Mouse (Mus musculus): ENCODE data around the gene Mtmr3. TPM values are rescaled to one million over a fixed set of nuclear protein-coding genes. Genes with fewer than 3 reads are reported as not detected.

Mtmr3 gene
- total and polyA plus RNA-seq, 3 experiments: 29.1 to 31.9 TPM; not detected in 1

- TF ChIP-seq E2F4 (IDR thresholded peaks at IDR 0.05; ENCODE audit: borderline replicate concordance, low read depth, low read length) (no peak), HCFC1 (IDR thresholded peaks at IDR 0.05; ENCODE audit: low read depth, low read length) (0 out of 2 replicates have a peak, but pooled peaks have one; percentile 45)
These were observed 51.6 kb downstream of the Mtmr3 start (continued) for GRCm38 (mm10) chr11:4543040-4543551.

GRCm38 (mm10) chr11:4536645-4537044, 58.0 kb downstream of the Mtmr3 start:
- H3K4me1 ChIP-seq (ENCODE audit: control insufficient read depth in 1 of 2, insufficient read depth in 2 of 2, low read length in 2 of 2): peaks cover 0 to 2% of the 10 kb centered on the region in 2 experiments; a peak in 2 of 4 replicates
- H3K4me3 ChIP-seq (ENCODE audit: control insufficient read depth in 1 of 2, insufficient read depth in 1 of 2, low read depth in 2 of 2, low read length in 2 of 2): no peak overlapping the region
- H3K36me3 ChIP-seq (ENCODE audit: control insufficient read depth in 1 of 2, insufficient read depth in 2 of 2, low read length in 2 of 2): peaks cover under 1 to 8% of the 10 kb centered on the region in 2 experiments; a peak in 3 of 4 replicates
- no peaks in the 10 kb centered on the region for H3K9me3 ChIP-seq (replicated peaks; ENCODE audit: insufficient read depth, low read length)
- H3K27ac ChIP-seq (ENCODE audit: control insufficient read depth, low read depth, low read length): no peak overlapping the region
- DNase-seq (ENCODE audit: low read depth, low spot score): no peak
- H3K79me2 ChIP-seq (ENCODE audit: control insufficient read depth, insufficient read depth, low read length, poor library complexity): peaks cover 6% of the 10 kb centered on the region
- TF ChIP-seq KAT2A (conservative IDR thresholded peaks at IDR 0.05; ENCODE audit: low read depth, low read length) (no peak), TCF12 (IDR thresholded peaks at IDR 0.05; ENCODE audit: low read depth, low read length) (no peak), POLR2A (IDR thresholded peaks at IDR 0.05; ENCODE audit: control insufficient read depth in 1 of 2, insufficient read depth in 1 of 2, low read depth in 1 of 2, low read length in 2 of 2, poor library complexity in 1 of 2) (no peak), UBTF (IDR thresholded peaks at IDR 0.05; ENCODE audit: borderline replicate concordance, insufficient read depth, low read depth, low read length) (no peak), SIN3A (IDR thresholded peaks at IDR 0.05; ENCODE audit: low read length) (no peak), USF1 (IDR thresholded peaks at IDR 0.05; ENCODE audit: low read depth, low read length) (no peak), RAD21 (IDR thresholded peaks at IDR 0.05; ENCODE audit: low read depth, low read length) (no peak), NRF1 (IDR thresholded peaks at IDR 0.05; ENCODE audit: insufficient read depth, low read depth, low read length, poor library complexity, severe bottlenecking) (no peak), TAL1 (IDR thresholded peaks at IDR 0.05; ENCODE audit: low read length) (no peak), CHD1 (IDR thresholded peaks at IDR 0.05; ENCODE audit: low read depth, low read length) (no peak), JUND (IDR thresholded peaks at IDR 0.05; ENCODE audit: low read depth, low read length) (no peak), EP300 (IDR thresholded peaks at IDR 0.05; ENCODE audit: low read depth in 1 of 2, low read length in 2 of 2) (no peak), POLR2AphosphoS5 (IDR thresholded peaks at IDR 0.05; ENCODE audit: borderline replicate concordance, low read depth, low read length) (no peak), ELF1 (IDR thresholded peaks at IDR 0.05; ENCODE audit: low read depth, low read length) (no peak), MAFK (IDR thresholded peaks at IDR 0.05; ENCODE audit: borderline replicate concordance, low read depth, low read length) (no peak), ZNF384 (IDR thresholded peaks at IDR 0.05; ENCODE audit: low read depth, low read length) (no peak), ZMIZ1 (IDR thresholded peaks at IDR 0.05; ENCODE audit: low read depth, low read length) (no peak), CHD2 (IDR thresholded peaks at IDR 0.05; ENCODE audit: low read length) (no peak), CTCF (IDR thresholded peaks at IDR 0.05 in 2 of 3, conservative IDR thresholded peaks at IDR 0.05 in 1 of 3; ENCODE audit: control insufficient read depth in 1 of 3, insufficient read depth in 1 of 3, low read depth in 2 of 3, low read length in 3 of 3, poor library complexity in 1 of 3, severe bottlenecking in 1 of 3) (no peak), SMC3 (IDR thresholded peaks at IDR 0.05; ENCODE audit: low read depth, low read length) (no peak)
- no peak overlapping the region for H3K9ac ChIP-seq (ENCODE audit: control insufficient read depth, low read depth, low read length, poor library complexity, severe bottlenecking)
- no peaks in the 10 kb centered on the region for H3K27me3 ChIP-seq (ENCODE audit: control insufficient read depth in 1 of 2, insufficient read depth in 2 of 2, low read length in 2 of 2)

All from MEL (cell line).